Mouse (Mus musculus) left cerebral cortex, postnatal 25 days (tissue): ENCODE results near the gene Fndc3b. TPM values are rescaled to one million over a fixed set of nuclear protein-coding genes. Genes with fewer than 3 reads are reported as not detected.
A peak's percentile ranks its signal among the peaks of the same experiment; 100 is the strongest.
"Not testable (repeated sequence)": the region's sequence is repeated elsewhere in the genome, so short reads cannot be mapped to it uniquely, and the experiment has no call there.

Source experiments
- DNase-seq, 2 experiments: peaks; one replicate each; pipeline ENCODE4 v3.0.0; 2022; ENCODE audit warnings: low spot score in 2 of 2, mixed read lengths in 1 of 2
- intact Hi-C: fragments of 180-260 bp; cut with DNase I; formaldehyde crosslinking; loops from one replicate; pipeline ENCODE4 v1.15.1; 2025
- total RNA-seq, 2 experiments: library from RNA; stranded (reverse); gene quantifications; 2 replicates each; pipeline ENCODE4 v1.2.3; 2021

Fndc3b gene
- total RNA-seq, 2 experiments from 2014 or later: 26.5 to 30.0 TPM

DNA sequence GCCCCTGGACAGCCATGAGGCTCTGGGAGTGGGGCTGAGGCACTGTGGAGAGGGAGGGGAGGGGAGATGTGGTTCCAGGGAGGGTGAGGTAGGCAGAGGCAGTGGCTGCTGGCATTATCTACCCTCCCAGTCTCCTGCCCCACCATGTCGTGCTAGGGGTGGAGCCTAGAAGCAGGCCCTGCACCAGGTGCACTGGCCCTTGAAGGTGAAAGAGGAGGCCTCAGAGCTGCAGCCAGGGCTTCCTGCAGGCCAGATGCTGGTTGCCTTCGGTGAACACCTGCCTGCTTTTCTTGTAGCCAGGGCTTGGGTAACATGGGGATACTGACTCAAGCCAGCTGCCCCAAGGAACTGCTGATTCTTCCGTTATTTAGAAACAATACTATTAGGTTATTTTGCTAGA lies 226.4 kb downstream of the Fndc3b start:
- intact Hi-C loops: no loop called here
- no peak for DNase-seq

DNA sequence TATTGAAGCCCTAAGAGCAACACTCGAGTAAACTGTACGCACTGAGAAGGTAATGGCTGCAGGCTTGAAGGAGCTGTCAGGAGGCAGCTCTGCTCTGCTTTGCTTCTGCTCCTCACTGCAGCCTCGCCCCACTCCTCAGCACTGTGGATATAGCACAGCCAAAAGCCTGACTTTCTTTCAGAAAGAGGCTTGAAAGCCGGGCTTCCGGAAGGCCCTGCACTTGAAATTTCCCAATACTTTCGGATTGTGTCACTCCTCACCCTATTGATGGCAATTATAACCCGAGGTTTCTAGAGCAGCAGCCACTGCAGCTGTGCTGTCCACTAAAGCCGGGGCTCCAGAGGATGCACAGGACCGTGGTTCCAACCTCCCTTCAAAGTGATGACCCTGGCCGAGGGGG lies 227.3 kb downstream of the Fndc3b start:
- intact Hi-C loops: no loop called here
- no peak for DNase-seq

DNA sequence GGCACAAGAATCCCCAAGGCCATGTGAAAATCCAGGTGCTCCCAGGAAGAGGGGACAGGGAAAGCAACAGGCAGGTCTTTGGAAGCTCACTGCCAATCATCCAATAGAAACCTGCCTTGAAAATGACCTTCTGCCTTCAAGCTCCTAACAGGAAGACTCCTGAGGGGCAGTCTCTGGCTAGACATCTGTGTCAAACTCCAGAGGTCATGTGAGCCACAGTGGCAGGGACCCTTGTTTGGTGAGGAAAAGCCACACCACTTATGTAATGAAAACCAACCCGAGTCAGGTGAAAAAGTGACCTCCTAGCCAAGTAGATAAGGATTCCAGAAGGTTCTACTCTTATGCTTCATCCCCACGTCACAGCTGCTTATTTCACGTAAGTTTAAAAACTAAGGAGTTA lies 227.8 kb downstream of the Fndc3b start:
- DNase-seq: no peak
- intact Hi-C loops: no loop called here

DNA sequence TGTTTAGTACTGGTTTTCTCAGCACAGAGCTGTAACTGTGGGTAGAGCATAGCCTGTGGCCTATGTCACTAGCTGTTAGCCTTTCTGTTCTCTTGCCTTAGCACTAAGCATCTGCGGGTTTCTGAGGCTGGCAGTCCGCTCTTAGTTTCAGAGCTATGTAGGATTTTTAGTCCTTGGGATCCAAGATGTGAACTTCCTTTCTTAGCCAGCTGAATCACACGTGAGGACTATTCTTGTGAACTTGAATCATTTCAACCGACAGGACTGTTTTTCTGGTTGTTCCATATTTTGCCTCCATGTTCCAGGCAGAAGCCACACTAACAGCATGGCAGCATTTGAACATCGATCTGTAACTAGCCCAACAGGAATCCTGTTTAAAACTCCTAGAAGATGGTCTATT lies 229.4 kb downstream of the Fndc3b start:
- peak in 1 of 2 experiments; percentile 74 for DNase-seq
- intact Hi-C loops: no loop called here

DNA sequence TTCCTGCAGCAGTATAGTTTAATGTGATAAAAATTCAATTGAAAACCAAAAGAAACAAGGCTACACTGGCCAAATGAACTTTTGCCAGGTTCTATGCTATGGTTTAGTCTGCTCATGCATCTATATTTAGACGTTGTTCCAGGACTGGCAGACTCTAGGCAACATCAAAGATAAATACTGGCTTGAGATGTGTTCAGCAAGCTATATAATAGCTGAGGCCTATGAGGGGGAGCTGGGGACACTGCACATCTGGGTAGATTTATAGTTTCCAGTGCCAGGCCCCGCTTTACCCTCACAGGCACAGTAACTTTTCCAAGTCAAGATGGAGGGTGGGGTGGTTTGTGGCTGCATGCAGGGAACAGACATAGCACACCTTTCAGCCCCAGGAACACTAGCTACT lies 231.7 kb downstream of the Fndc3b start:
- intact Hi-C loops: loop anchor here (5.0 to 10.0 kb wide), 2 partner anchors 233 to 385 kb away; partner anchors contain the start of gene Fndc3b

DNA sequence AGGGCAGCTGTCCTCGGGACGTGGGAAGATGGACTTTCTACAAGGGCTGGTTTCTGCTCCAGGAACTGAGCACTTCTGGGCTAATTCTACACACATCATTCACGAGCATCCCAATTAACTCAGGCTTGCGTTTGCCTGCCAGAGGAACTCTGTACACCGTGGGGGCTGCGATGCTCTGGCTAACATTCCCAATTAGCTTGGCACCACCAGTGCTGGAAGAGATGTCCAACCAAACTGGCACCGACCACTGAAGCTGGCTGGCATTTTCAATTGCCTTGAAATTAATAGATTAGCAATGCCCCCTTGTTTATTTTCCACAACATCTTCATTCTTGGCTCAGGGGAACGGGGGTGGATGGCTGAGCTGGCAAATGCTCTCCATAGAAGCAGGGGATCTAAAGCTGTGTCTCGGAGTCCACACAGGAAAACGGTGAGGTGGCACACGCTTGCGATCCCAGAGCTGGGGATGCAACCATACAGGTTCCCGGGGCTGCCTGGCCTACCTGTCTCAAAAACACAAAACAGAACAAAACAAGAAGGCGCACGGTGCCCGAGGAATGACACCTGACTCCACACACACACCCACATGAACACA lies 232.4 kb downstream of the Fndc3b start:
- peak; percentile 45 to 57 for DNase-seq
- intact Hi-C loops: loop anchor here (5.0 to 10.0 kb wide), 2 partner anchors 234 to 386 kb away; partner anchors contain the start of gene Fndc3b

More for the DNA sequence above, 231.7 kb downstream of the Fndc3b start:
- DNase-seq: no peak

DNA sequence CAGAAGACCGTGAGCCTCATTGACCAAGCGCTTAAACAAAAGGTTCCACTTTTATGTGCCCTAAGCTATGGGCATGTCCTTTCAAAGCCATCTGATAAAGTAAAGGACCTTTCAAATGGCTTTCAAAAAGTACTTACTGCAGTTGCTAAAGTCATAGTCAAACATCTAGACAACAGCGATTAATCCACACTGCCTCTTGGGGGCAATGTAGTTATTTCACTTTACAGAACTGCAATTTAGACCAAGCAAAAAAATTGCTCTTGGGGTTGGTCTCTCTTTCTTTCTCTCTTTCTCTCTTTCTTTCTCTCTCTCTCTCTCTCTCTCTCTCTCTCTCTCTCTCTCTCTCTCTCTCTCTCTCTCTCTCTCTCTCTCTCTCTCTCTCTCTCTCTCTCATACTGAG lies 233.4 kb downstream of the Fndc3b start:
- intact Hi-C loops: loop anchor here (5.0 to 10.0 kb wide), 2 partner anchors 235 to 387 kb away; partner anchors contain the start of gene Fndc3b
- DNase-seq: not testable (repeated sequence)

DNA sequence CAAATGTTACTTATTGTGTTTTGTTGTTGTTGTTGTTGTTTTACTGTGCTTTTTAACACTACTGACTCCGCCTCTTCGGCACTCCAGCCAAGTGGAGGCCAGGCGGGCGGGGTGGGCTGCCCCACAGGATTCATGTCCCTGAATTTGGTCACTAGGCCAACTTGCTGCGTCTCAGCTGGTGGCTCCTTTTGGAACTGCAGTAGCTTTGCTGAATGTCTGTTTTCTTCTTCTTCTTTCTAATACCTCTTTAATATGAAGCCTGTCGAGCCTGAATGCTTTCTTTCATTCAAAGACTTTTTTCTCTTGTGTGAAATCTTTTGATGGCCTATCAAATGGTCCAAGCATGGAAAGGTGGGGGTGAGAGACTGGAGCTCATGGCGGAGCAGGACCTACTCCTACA lies 235.2 kb downstream of the Fndc3b start:
- intact Hi-C loops: loop anchor here (5.0 to 10.0 kb wide), 2 partner anchors 236 to 389 kb away; partner anchors contain the start of gene Fndc3b
- DNase-seq: no peak

DNA sequence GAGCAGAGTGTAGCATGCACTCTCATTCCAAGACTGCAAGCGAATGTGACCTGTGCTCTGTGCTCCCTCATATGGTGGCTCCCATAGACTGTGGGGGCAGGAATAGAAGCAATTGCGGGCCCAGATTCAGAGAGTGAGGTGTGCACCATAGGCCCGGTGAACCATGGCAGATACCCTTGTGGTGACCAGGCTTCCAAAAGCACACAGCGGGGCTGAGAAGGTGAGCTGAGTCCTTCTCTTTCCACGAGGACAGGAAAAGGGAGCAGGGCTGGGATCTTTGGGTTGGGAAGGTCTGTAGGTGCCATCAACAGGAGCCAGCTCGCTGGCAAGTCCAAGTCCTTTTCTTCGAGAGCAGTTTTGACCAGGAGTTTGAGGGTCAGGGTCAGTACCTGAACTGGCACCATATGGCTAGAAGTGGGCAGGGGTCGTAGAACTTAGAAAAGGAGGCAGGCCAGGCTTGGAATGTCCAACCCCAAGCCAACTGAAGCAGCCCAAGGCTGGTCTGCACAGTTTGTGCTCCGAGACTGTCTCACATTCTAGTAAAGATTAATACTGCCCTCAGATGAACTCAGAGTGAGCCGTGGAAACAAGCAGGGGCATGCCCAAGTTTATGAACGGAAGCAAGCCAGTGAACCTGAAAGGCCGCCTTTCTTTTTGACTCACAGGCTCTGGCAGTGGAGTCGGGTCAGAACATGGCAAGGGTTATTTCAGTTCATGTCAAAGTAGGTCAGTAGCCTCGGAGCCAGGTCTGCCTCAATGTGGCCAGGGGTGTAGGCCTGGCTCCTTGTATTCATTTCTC lies 237.1 kb downstream of the Fndc3b start:
- no peak for DNase-seq
- intact Hi-C loops: loop anchor here (10.0 kb wide), 1 partner anchor 391 kb away; no protein-coding TSS in a partner anchor

DNA sequence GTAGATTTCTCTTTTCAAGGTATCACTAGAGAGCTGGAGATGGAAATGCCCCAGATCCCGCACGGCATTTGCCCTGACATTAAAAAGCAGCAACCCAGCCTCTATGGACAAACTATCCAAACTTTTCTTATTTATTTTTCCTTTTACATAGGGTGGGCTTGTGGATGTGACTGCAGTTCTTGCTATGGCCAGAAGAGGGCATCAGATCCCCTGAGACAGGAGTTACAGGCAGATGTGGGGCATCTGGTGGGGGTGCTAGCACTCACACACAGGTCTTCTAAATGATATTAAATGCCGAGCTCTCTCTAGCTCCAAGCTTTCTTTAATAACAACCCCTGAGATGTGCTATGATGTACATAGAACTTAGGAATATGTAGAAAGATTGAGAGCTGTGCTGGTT lies 238.3 kb downstream of the Fndc3b start:
- DNase-seq: no peak
- intact Hi-C loops: loop anchor here (10.0 kb wide), 1 partner anchor 392 kb away; no protein-coding TSS in a partner anchor

DNA sequence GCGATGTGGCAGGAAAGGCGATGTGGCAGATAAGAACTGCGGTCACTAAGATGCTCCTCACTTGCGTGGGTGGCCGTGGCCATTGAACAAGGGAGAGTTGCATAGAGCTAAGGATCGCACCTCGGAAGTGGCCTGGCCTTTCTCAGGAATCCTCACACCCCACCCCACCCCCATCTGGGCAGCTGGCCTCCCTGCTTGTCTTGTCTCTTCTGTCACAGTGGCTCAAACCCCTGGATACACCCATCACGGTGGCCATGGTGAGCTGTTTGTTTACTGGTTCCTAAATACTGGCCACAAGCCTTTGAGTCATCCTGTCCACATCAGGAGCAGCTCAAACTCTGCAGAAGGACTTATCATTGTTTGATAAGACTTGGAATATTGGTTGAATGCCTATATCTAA lies 240.3 kb downstream of the Fndc3b start:
- no peak for DNase-seq
- intact Hi-C loops: loop anchor here (10.0 kb wide), 1 partner anchor 394 kb away; no protein-coding TSS in a partner anchor

DNA sequence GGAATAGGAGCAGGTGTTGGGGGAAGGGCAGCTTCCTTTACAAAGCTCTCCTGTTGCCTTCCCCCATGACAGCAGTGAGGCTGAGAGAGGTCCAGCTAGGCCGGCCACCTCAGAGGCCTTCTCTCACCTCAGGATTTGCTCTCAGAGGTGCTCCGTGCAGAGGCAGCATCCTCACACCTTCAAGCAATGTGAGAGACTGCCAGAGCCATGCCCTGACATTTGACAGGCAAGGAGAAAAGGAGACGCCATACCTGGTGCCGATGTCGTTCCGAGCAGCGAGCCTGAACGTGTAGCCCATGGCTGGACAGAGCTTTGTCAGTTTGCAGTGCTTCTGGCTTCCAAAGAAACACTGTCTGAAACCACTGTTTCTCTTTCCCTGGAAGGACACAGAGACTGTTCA lies 241.1 kb downstream of the Fndc3b start:
- intact Hi-C loops: loop anchor here (10.0 kb wide), 1 partner anchor 395 kb away; no protein-coding TSS in a partner anchor
- DNase-seq: no peak

DNA sequence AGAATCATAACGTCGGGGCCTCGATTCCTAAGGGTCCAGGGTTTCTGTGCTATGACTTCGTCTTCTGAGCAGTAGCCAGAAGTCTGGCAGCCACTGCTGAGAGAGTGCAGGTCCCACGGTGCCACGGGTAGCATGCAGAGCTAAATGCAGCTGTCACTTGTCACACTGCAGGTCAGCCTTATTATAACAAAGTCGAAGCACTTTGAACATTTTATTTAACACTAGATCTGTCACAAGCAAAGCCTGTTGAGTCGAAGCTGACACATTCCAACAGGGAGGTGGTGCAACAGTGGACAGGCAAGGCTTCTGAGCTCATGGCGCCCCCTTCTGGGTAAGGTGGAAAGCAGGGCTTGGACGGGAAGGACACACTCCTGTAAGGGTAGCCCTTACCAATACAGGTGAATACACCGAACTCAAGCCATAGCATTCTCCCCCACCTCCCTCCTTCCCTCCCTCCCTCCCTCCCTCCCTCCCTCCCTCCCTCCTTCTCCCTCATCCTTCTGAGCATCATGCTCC lies 243.5 kb downstream of the Fndc3b start:
- intact Hi-C loops: no loop called here
- DNase-seq: no peak

DNA sequence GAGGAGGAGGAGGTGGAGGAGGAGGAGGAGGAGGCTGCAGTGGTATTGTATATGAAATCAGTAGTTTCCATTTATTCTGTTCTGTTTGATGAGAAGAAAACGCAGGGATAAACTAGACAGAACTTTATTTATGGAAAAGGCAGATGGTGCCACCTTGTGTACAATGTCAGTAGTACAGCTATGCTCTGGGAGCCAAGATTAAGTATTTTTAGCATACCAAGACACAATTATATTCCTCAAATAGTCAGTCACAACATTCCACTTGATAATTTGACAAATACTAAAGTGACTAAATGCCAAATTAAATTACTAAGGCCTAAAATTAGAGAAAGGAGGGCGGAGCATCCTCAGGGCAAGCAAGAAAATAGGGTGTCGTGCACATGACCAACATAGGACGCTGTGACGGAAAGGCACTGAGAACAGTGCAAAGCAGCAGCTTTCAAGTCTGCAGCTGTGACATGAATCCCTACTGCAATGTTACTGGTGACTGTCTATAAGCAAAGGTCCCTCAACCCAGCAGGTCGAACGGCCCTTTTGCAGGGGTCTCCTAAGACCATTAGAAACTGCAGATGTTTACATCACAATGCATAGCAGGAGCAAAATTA lies 244.7 kb downstream of the Fndc3b start:
- intact Hi-C loops: no loop called here
- peak; percentile 70 to 78 for DNase-seq

DNA sequence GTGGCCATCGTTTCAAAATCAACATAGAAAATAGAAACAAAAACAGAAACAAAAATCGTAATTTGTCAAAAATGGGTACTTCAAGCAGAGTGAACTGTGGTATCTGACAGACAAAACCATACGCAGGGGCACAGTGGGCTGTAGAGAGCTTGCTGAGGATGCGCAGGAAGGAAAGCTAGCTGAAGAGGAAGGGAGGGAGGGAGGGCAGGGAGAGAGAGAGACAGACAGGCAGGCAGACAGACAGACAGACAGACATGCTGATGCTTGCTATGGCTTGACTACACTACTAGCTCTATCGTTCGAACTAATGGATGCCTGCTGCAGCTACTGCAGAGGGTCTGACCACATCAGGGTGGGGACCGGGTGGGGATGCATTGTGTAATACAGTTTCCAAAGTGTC lies 247.7 kb downstream of the Fndc3b start:
- DNase-seq: no peak
- intact Hi-C loops: loop anchor here (5.0 kb wide), 3 partner anchors 126 to 644 kb away; no protein-coding TSS in a partner anchor

DNA sequence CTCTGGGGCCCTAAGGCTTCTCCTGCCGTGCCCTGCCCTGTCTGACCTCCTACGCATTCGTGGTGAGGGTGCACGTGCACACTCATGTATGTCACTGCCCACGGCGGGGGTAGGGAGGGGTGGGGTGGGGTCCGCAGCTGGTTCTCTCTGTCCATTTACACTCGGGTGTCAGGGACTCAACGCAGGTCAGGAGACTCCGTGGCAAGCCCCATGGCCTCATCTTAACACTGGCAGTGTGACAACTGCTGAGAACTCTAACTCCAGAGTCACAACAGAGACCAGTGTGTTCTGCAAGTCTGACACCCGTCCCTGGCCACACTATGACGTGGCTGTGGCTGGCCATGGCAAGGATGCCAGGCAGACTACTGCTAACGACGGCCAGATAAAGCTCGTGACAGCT lies 248.2 kb downstream of the Fndc3b start:
- no peak for DNase-seq
- intact Hi-C loops: loop anchor here (5.0 kb wide), 3 partner anchors 126 to 644 kb away; no protein-coding TSS in a partner anchor

DNA sequence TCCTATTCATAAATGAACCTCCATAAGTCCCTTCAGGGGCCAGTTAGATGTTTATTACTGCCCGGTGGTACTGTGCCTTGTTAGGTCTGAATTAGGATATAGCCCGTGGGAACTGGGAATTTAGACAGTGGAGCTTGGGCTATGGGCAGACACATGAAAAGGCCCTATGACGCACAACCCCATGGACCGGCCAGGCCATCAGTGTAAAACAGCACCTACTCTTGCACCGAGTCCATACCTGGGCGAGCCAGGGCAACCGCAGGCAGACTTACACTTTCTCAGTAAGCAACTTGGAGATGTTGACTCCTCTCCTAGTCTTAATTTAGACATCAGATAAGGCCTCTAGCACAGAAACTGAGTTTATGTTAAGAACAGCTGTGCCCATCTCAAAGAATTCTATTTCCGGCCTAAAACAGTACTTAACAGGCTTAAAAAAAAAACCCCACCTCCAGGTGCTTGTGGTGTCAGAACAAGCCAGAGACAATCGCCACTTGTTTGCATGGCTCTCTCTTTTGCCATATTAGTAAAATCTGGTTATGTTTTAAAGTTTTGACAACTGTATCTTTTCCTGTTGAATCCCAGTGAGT lies 248.7 kb downstream of the Fndc3b start:
- intact Hi-C loops: loop anchor here (5.0 kb wide), 3 partner anchors 125 to 645 kb away; no protein-coding TSS in a partner anchor
- DNase-seq: no peak

DNA sequence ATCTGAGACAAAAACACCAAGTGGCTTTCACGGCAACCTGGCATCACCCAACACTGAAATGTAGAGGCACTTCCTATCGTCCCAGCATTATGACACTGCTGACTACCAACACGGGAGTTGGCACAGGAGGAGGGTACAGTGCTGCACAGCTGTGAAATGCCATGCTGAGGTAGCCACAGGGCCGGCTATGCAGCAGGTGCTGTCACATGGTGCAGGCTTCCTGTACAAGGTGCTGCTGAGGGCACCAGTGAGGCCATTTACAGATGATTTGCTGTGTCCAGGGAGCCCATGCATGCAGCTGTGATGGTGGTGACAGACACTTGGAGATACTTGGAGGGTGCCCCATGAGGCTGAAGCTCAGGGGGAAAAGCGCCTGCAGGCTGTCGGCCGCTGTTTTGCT lies 249.2 kb downstream of the Fndc3b start:
- no peak for DNase-seq
- intact Hi-C loops: loop anchor here (5.0 kb wide), 3 partner anchors 125 to 645 kb away; no protein-coding TSS in a partner anchor

DNA sequence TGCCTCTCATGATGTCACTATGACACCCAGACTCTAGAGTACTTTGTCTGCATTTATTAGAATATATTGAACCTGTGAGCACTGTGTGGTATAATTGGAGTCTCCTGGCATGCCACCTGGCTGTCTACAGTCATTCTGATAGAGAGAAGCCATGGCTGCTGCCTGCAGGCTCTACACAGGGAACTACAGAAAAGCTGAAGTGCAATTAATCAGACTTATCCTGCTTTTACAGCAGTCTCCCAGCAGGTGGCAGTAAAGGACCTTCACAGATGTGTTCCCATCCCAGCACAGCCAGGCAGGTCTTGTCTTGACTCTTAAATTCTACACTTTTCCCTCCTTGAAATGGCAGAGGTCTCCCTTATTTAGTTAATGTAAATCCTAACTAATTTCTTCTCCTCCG lies 250.1 kb downstream of the Fndc3b start:
- DNase-seq: peak; percentile 78 to 88
- intact Hi-C loops: loop anchor here (5.0 kb wide), 3 partner anchors 124 to 646 kb away; no protein-coding TSS in a partner anchor
